Mouse (Mus musculus) gastrocnemius, postnatal 14 days (tissue): ENCODE measurements around the gene Trap1a. TPM values are rescaled to one million over a fixed set of nuclear protein-coding genes. Genes with fewer than 3 reads are reported as not detected.
"Not testable (repeated sequence)": the region's sequence is repeated elsewhere in the genome, so short reads cannot be mapped to it uniquely, and the experiment has no call there.

Experiments
- DNase-seq: peaks from one replicate; pipeline ENCODE4 v3.0.0; 2021; ENCODE audit warnings: mixed read lengths
- intact Hi-C: fragments of 180-260 bp; cut with DNase I; formaldehyde crosslinking; loops from one replicate; pipeline ENCODE4 v1.15.1; 2025; ENCODE audit warnings: low total_unique reads
- long read RNA-seq, 2 experiments: library from polyadenylated mRNA; stranded (forward); transcript quantifications; one replicate each; pipeline ENCODE4 v2.0.0; 2021
- total RNA-seq, 2 experiments: library from RNA; stranded (reverse); gene quantifications; 2 replicates each; pipeline ENCODE4 v1.2.3; 2021

Trap1a gene
- not detected for total RNA-seq
- long read RNA-seq, experiment 1, result 0 reads
- long read RNA-seq, experiment 2, result 0 reads

- no peak for DNase-seq
- intact Hi-C loops, result no loop called here
These were observed at the start of gene Trap1a for GRCm38 (mm10) chrX:139333263-139333994. Gene Trap1a, plus strand, starts transcription at chrX:139333683.

- intact Hi-C loops, result no loop called here
- no peak for DNase-seq
These were observed 40.4 kb upstream of the Trap1a start for GRCm38 (mm10) chrX:139293114-139293513.

GRCm38 (mm10) chrX:139295325-139295724, 38.2 kb upstream of the Trap1a start:
- DNase-seq, result no peak
- intact Hi-C loops, result no loop called here

GRCm38 (mm10) chrX:139317356-139317755, 16.1 kb upstream of the Trap1a start:
- DNase-seq, intact Hi-C loops: not testable (repeated sequence)

- no peak for DNase-seq
- intact Hi-C loops, result no loop called here
These were observed 900 bp upstream of the Trap1a start for GRCm38 (mm10) chrX:139332583-139332982.

- intact Hi-C loops, result no loop called here
- no peak for DNase-seq
These were observed 1.3 kb downstream of the Trap1a start for GRCm38 (mm10) chrX:139334504-139335418.

- intact Hi-C loops, result no loop called here
- DNase-seq, result no peak
These were observed 2.1 kb downstream of the Trap1a start for GRCm38 (mm10) chrX:139335419-139336074.

GRCm38 (mm10) chrX:139339553-139339952, 6.1 kb downstream of the Trap1a start:
- DNase-seq, result no peak

GRCm38 (mm10) chrX:139341185-139341584, 7.7 kb downstream of the Trap1a start:
- DNase-seq, result no peak
- intact Hi-C loops, result no loop called here

More at GRCm38 (mm10) chrX:139339553-139339952, 6.1 kb downstream of the Trap1a start:
- intact Hi-C loops, result no loop called here

- DNase-seq, result no peak
- intact Hi-C loops, result no loop called here
These were observed 18.8 kb downstream of the Trap1a start for GRCm38 (mm10) chrX:139352192-139352772.

GRCm38 (mm10) chrX:139357639-139358260, 24.3 kb downstream of the Trap1a start:
- intact Hi-C loops, result no loop called here
- DNase-seq, result no peak

GRCm38 (mm10) chrX:139358361-139358760, 24.9 kb downstream of the Trap1a start:
- DNase-seq, result no peak
- intact Hi-C loops, result no loop called here

GRCm38 (mm10) chrX:139366837-139367528, 33.5 kb downstream of the Trap1a start:
- DNase-seq, result no peak
- intact Hi-C loops, result no loop called here

- DNase-seq, result no peak
- intact Hi-C loops, result no loop called here
These were observed 34.0 kb downstream of the Trap1a start for GRCm38 (mm10) chrX:139367529-139367908.

- no peak for DNase-seq
- intact Hi-C loops, result no loop called here
These were observed 35.6 kb downstream of the Trap1a start for GRCm38 (mm10) chrX:139369122-139369521.

- intact Hi-C loops, result no loop called here
- DNase-seq, result no peak
These were observed 39.2 kb downstream of the Trap1a start for GRCm38 (mm10) chrX:139372665-139373064.
